Mouse (Mus musculus): Measurements from ENCODE around the gene Tex52.

Tex52 gene

DNA sequence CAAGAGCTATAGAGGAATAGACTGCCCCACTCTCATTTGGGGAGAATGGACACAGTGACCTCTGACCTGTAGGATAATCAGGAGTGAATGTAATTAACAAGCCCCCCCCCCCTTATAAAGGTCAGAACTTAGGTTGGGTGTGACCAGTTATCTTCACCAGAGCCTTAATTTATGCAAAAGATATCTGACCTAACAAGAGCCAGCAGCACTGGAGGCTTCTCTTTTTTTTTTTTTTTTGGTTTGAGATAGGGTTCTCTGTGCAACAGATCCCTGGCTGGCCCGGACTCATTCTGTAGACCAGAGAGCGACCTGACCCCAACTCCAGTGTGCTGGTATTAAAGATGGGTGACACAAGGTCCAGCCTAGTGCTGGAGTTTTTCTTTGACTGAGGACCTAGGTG, 54.0 kb downstream of the Tex52 start:
- DNase-seq (ENCODE audit: low read depth, low spot score) = no peak

DNA sequence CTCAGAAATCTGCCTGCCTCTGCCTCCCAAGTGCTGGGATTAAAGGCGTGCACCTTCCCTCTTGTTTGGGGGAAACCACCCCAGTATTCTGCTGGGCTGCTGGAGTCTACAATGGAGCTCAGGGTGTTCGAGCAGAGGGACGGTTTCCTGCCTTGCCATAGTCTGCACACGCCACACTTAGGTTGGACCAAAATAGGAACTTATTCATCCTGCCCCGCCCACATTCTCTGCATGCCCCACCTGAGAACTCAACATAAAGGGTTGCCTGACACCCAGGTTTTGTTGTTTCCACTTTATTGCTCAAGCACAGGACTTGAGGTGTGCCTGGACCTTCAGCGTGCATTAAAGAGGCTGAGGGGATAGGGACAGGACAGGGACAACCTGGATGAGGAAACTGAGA, 54.6 kb downstream of the Tex52 start:
- no peak for DNase-seq (ENCODE audit: low read depth, low spot score)

DNA sequence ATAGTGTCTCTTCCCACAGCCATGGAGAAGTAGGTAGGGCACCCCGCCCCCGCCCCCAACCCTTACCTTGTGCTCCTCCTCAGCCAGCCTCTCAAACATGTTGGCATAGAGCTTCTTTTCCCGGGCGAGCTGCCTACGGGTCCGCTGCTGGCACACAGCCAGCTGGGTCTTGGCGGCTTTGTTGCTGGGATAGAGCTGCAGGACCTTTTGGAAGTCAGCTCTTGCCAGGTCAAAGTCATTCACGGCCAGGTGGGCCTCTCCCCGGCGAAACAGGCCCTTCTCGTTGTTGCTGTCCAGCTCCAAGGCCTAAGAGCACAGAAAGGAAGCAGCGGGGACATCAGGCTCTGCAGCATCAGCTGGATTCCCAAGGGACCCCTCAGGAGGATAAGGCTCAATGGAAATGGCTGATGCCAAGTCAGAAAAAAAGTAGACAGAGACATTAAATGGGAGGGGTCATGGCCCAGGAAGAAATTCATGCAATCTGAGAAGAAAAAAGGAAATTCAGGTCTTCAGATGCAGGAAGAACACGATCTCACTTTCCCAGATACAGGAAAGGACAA, 57.2 kb downstream of the Tex52 start:
- DNase-seq (ENCODE audit: low read depth, low spot score) = no peak

DNA sequence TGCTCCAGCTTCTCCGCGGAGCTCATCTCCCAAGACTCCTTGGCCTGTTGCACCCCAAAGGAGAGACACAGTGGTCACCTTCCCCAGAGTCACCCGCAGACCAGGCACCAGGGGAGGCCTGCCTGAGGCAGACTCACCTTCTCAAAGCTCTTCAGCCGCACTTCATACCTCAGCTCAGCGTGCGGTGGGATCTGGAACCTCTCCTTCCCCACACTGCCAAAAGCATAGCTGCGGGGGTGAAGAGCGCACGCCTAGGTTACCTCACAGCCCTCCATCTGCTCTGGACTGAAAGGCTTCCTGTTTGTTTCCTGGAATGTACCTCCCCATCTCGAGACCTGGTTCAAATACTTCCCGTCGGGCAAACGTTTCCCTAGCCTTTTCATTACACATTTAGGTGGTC, 58.3 kb downstream of the Tex52 start:
- DNase-seq (ENCODE audit: low read depth, low spot score) = no peak

Data from forelimb bud, embryonic 11.5 days (tissue).